Mouse (Mus musculus): ENCODE results near the gene Peak1. TPM values are rescaled to one million over a fixed set of nuclear protein-coding genes. Genes with fewer than 3 reads are reported as not detected.

Gene Peak1
- polyA plus RNA-seq, 1 experiment from 2014 or later: 19.2 TPM

GRCm38 (mm10) chr9:56435821-56436526, 18.1 kb upstream of the Peak1 start:
- DNase-seq (ENCODE audit: low spot score) (no peak), ATAC-seq (no peak)
- H3K9me3 ChIP-seq (ENCODE audit: low read length): no peaks in the 10 kb centered on the region
- H3K36me3 ChIP-seq (ENCODE audit: insufficient read depth, low read length): no peaks in the 10 kb centered on the region
- no peak overlapping the region for H3K4me3 ChIP-seq (ENCODE audit: low read depth, low read length)
- no peaks in the 10 kb centered on the region for H3K27me3 ChIP-seq (replicated peaks; ENCODE audit: insufficient read depth, low read length)
- no peak overlapping the region for H3K27ac ChIP-seq (ENCODE audit: low read length)
- TF ChIP-seq EP300 (IDR thresholded peaks at IDR 0.05): no peak
- TF ChIP-seq CTCF (IDR thresholded peaks at IDR 0.05): no peak
- no peaks in the 10 kb centered on the region for H3K4me1 ChIP-seq (ENCODE audit: insufficient read depth, low read depth, low read length)
- no peak overlapping the region for H3K4me2 ChIP-seq (replicated peaks; ENCODE audit: low read depth, low read length)
- H3K9ac ChIP-seq (replicated peaks; ENCODE audit: low read depth): no peak overlapping the region
- WGBS: 65% methylated on average over 5 of the region's 5 CpGs

- peaks cover 6% of the 10 kb centered on the region; the same call in 1 of the 2 replicates for H3K4me1 ChIP-seq (ENCODE audit: insufficient read depth, low read depth, low read length)
- H3K36me3 ChIP-seq (ENCODE audit: insufficient read depth, low read length): no peaks in the 10 kb centered on the region
- no peak for DNase-seq (ENCODE audit: low spot score)
- no peak for TF ChIP-seq CTCF (IDR thresholded peaks at IDR 0.05)
- TF ChIP-seq EP300 (IDR thresholded peaks at IDR 0.05): no peak
- no peak overlapping the region for H3K9ac ChIP-seq (replicated peaks; ENCODE audit: low read depth)
- ATAC-seq: no peak
- no peaks in the 10 kb centered on the region for H3K9me3 ChIP-seq (ENCODE audit: low read length)
- no peaks in the 10 kb centered on the region for H3K27me3 ChIP-seq (replicated peaks; ENCODE audit: insufficient read depth, low read length)
- 65% methylated on average over 4 of the region's 4 CpGs for WGBS
- no peak overlapping the region for H3K27ac ChIP-seq (ENCODE audit: low read length)
- no peak overlapping the region for H3K4me3 ChIP-seq (ENCODE audit: low read depth, low read length)
- H3K4me2 ChIP-seq (replicated peaks; ENCODE audit: low read depth, low read length): no peak overlapping the region
Measured at GRCm38 (mm10) chr9:56424861-56425260, 7.0 kb upstream of the Peak1 start.

GRCm38 (mm10) chr9:56421991-56422390, 4.1 kb upstream of the Peak1 start:
- no peak for DNase-seq (ENCODE audit: low spot score)
- TF ChIP-seq EP300 (IDR thresholded peaks at IDR 0.05) (no peak), CTCF (IDR thresholded peaks at IDR 0.05) (no peak)
- H3K4me2 ChIP-seq (replicated peaks; ENCODE audit: low read depth, low read length): no peak overlapping the region
- H3K4me3 ChIP-seq (ENCODE audit: low read depth, low read length): no peak overlapping the region
- H3K9me3 ChIP-seq (ENCODE audit: low read length): no peaks in the 10 kb centered on the region
- no peaks in the 10 kb centered on the region for H3K27me3 ChIP-seq (replicated peaks; ENCODE audit: insufficient read depth, low read length)
- ATAC-seq: no peak
- peaks cover 12% of the 10 kb centered on the region; the same call in 1 of the 2 replicates for H3K4me1 ChIP-seq (ENCODE audit: insufficient read depth, low read depth, low read length)
- no peak overlapping the region for H3K9ac ChIP-seq (replicated peaks; ENCODE audit: low read depth)
- H3K36me3 ChIP-seq (ENCODE audit: insufficient read depth, low read length): no peaks in the 10 kb centered on the region
- 81% methylated on average over 5 of the region's 5 CpGs for WGBS
- H3K27ac ChIP-seq (ENCODE audit: low read length): no peak overlapping the region

GRCm38 (mm10) chr9:56420892-56421601, 3.2 kb upstream of the Peak1 start:
- Histone ChIP-seq H3K27me3 (replicated peaks; ENCODE audit: insufficient read depth, low read length) (no peaks in the 10 kb centered on the region), H3K9ac (replicated peaks; ENCODE audit: low read depth) (no peak overlapping the region), H3K27ac (ENCODE audit: low read length) (no peak overlapping the region), H3K4me2 (replicated peaks; ENCODE audit: low read depth, low read length) (no peak overlapping the region), H3K36me3 (ENCODE audit: insufficient read depth, low read length) (no peaks in the 10 kb centered on the region), H3K4me1 (ENCODE audit: insufficient read depth, low read depth, low read length) (peaks cover 12% of the 10 kb centered on the region; the same call in 1 of the 2 replicates), H3K9me3 (ENCODE audit: low read length) (no peaks in the 10 kb centered on the region), H3K4me3 (ENCODE audit: low read depth, low read length) (no peak overlapping the region)
- WGBS: 69% methylated on average over 9 of the region's 9 CpGs
- TF ChIP-seq CTCF (IDR thresholded peaks at IDR 0.05) (no peak), EP300 (IDR thresholded peaks at IDR 0.05) (no peak)
- DNase-seq (ENCODE audit: low spot score) (no peak), ATAC-seq (no peak)

- H3K36me3 ChIP-seq (ENCODE audit: insufficient read depth, low read length): no peaks in the 10 kb centered on the region
- 93% methylated on average over 1 of the region's 1 CpGs for WGBS
- no peak overlapping the region for H3K4me2 ChIP-seq (replicated peaks; ENCODE audit: low read depth, low read length)
- DNase-seq (ENCODE audit: low spot score) (no peak), ATAC-seq (no peak)
- no peak overlapping the region for H3K4me3 ChIP-seq (ENCODE audit: low read depth, low read length)
- H3K9ac ChIP-seq (replicated peaks; ENCODE audit: low read depth): no peak overlapping the region
- H3K4me1 ChIP-seq (ENCODE audit: insufficient read depth, low read depth, low read length): peaks cover 16% of the 10 kb centered on the region; the same call in 1 of the 2 replicates
- no peak for TF ChIP-seq CTCF (IDR thresholded peaks at IDR 0.05)
- TF ChIP-seq EP300 (IDR thresholded peaks at IDR 0.05): no peak
- H3K27ac ChIP-seq (ENCODE audit: low read length): no peak overlapping the region
- no peaks in the 10 kb centered on the region for H3K9me3 ChIP-seq (ENCODE audit: low read length)
- H3K27me3 ChIP-seq (replicated peaks; ENCODE audit: insufficient read depth, low read length): no peaks in the 10 kb centered on the region
Measured at GRCm38 (mm10) chr9:56420236-56420635, 2.4 kb upstream of the Peak1 start.

DNA sequence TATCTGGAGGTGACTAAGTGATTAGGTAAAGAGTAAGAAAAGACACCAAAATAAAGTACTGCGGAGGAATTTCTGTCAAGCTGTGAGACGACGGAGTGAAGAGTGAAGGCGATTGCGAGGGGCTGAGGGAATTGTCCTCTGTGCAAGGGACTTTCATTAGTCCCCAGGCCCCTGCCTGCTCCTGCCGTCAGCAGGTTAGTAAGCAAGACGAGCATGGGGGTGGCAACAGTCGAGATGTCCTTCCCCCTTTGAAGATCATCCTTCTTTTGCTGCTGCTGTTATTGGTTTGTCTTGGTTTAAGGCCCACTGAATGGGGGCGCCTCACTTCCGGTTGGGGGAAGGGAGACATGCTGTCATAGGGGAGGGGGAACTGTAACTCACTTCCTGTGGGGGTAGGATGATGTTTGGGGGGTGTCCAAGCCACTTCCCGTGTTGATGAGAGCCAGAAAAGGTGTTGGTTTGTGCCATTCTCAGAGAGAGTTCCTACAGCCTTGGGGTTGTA, 922 bp upstream of the Peak1 start:
- Histone ChIP-seq H3K9me3 (ENCODE audit: low read length) (no peaks in the 10 kb centered on the region), H3K27ac (ENCODE audit: low read length) (peak overlapping the region; percentile 91), H3K4me2 (replicated peaks; ENCODE audit: low read depth, low read length) (peak overlapping the region; percentile 57), H3K36me3 (ENCODE audit: insufficient read depth, low read length) (no peaks in the 10 kb centered on the region), H3K9ac (replicated peaks; ENCODE audit: low read depth) (peak overlapping the region; percentile 39), H3K27me3 (replicated peaks; ENCODE audit: insufficient read depth, low read length) (no peaks in the 10 kb centered on the region), H3K4me3 (ENCODE audit: low read depth, low read length) (peak overlapping the region; percentile 90), H3K4me1 (ENCODE audit: insufficient read depth, low read depth, low read length) (peaks cover 13% of the 10 kb centered on the region; the same call in 1 of the 2 replicates)
- TF ChIP-seq EP300 (IDR thresholded peaks at IDR 0.05): peak; percentile 26; the same call in 1 of the 2 replicates
- TF ChIP-seq CTCF (IDR thresholded peaks at IDR 0.05): no peak
- DNase-seq (ENCODE audit: low spot score) (peak; percentile 88), ATAC-seq (peak; percentile 21)
- WGBS: 0% methylated on average over 11 of the region's 11 CpGs

Data from lung, postnatal 0 days (tissue).